ENCODE assay signal across 9 mouse cellular contexts in genomic region chr15:11590542-11591116, GRCm38 (mm10).
DNase-seq lines count a peak whose midpoint lies in the region; ATAC-seq and TF ChIP-seq lines count a peak whose summit lies in the region.
"Had no signal": no experiment of that assay in that cellular context is flagged by ENCODE, and none has a peak within 500 bp of the region (broad histone marks: within the 10 kb centered on the region; RNA-seq: fewer than 3 reads in every experiment).

No protein-coding gene starts in this region.

- no peak overlapping the region for H3K4me3 ChIP-seq in hindbrain, embryonic 11.5 days (ENCODE audit: low read depth, low read length)
- H3K4me3 ChIP-seq in hindbrain, embryonic 10.5 days: no peak overlapping the region
- H3K4me3 ChIP-seq in MEL (ENCODE audit: control insufficient read depth in 1 of 2, insufficient read depth in 1 of 2, low read depth in 2 of 2, low read length in 2 of 2): no peak overlapping the region; a peak in 1 of 4 replicates
- H3K4me3 ChIP-seq: limb, embryonic 12.5 days had no signal

- TF ChIP-seq RAD21 in MEL (IDR thresholded peaks at IDR 0.05; ENCODE audit: low read depth, low read length): peak; percentile 59

- H3K4me1 ChIP-seq in hindbrain, embryonic 11.5 days (replicated peaks; ENCODE audit: control insufficient read depth, insufficient read depth, low read length): no peaks in the 10 kb centered on the region
- H3K4me1 ChIP-seq in hindbrain, embryonic 10.5 days (replicated peaks): no peaks in the 10 kb centered on the region
- no peaks in the 10 kb centered on the region for H3K4me1 ChIP-seq in MEL (ENCODE audit: control insufficient read depth in 1 of 2, insufficient read depth in 2 of 2, low read length in 2 of 2)
- H3K4me1 ChIP-seq: limb, embryonic 12.5 days had no signal

- H3K27ac ChIP-seq in hindbrain, embryonic 11.5 days (ENCODE audit: low read depth, low read length): no peak overlapping the region
- no peak overlapping the region for H3K27ac ChIP-seq in hindbrain, embryonic 10.5 days
- no peak overlapping the region for H3K27ac ChIP-seq in MEL (ENCODE audit: control insufficient read depth, low read depth, low read length)
- H3K27ac ChIP-seq: limb, embryonic 12.5 days had no signal

- ATAC-seq in hindbrain, embryonic 11.5 days (ENCODE audit: low FRiP score): no peak
- no peak for ATAC-seq in megakaryocyte-erythroid progenitor cell, adult 5-6 weeks (replicated peaks; ENCODE audit: low FRiP score, low TSS enrichment, poor library complexity, severe bottlenecking)

- no peak for TF ChIP-seq EP300 in MEL (IDR thresholded peaks at IDR 0.05; ENCODE audit: low read depth in 1 of 2, low read length in 2 of 2)

- no peak overlapping the region for H3K9ac ChIP-seq in hindbrain, embryonic 11.5 days (ENCODE audit: low read depth, low read length)
- H3K9ac ChIP-seq in MEL (ENCODE audit: control insufficient read depth, low read depth, low read length, poor library complexity, severe bottlenecking): no peak overlapping the region
- H3K9ac ChIP-seq: limb, embryonic 12.5 days had no signal

- no peak for TF ChIP-seq POLR2A in MEL (IDR thresholded peaks at IDR 0.05; ENCODE audit: control insufficient read depth in 1 of 2, insufficient read depth in 1 of 2, low read depth in 1 of 2, low read length in 2 of 2, poor library complexity in 1 of 2)

- no peaks in the 10 kb centered on the region for H3K36me3 ChIP-seq in hindbrain, embryonic 11.5 days (ENCODE audit: control insufficient read depth, insufficient read depth, low read length)
- no peaks in the 10 kb centered on the region for H3K36me3 ChIP-seq in hindbrain, embryonic 10.5 days
- no peaks in the 10 kb centered on the region for H3K36me3 ChIP-seq in MEL (ENCODE audit: control insufficient read depth in 1 of 2, insufficient read depth in 2 of 2, low read length in 2 of 2)
- H3K36me3 ChIP-seq: limb, embryonic 12.5 days had no signal

- WGBS in hindbrain, embryonic 11.5 days: 57% methylated on average over 9 of the region's 9 CpGs
- WGBS in hindbrain, embryonic 10.5 days: 54% methylated on average over 9 of the region's 9 CpGs

- no peak overlapping the region for H3K4me2 ChIP-seq in hindbrain, embryonic 11.5 days (replicated peaks; ENCODE audit: low read depth, low read length)
- H3K4me2 ChIP-seq: limb, embryonic 12.5 days had no signal

- no peaks in the 10 kb centered on the region for H3K27me3 ChIP-seq in hindbrain, embryonic 11.5 days (ENCODE audit: control insufficient read depth, insufficient read depth, low read length)
- no peaks in the 10 kb centered on the region for H3K27me3 ChIP-seq in hindbrain, embryonic 10.5 days (ENCODE audit: insufficient read depth, poor library complexity, severe bottlenecking)
- peaks cover 2% of the 10 kb centered on the region in 2 experiments; a peak in 2 of 4 replicates for H3K27me3 ChIP-seq in MEL (ENCODE audit: control insufficient read depth in 1 of 2, insufficient read depth in 2 of 2, low read length in 2 of 2)
- H3K27me3 ChIP-seq: limb, embryonic 12.5 days had no signal

- no peaks in the 10 kb centered on the region for H3K9me3 ChIP-seq in hindbrain, embryonic 11.5 days (ENCODE audit: control insufficient read depth, low read length)
- H3K9me3 ChIP-seq in hindbrain, embryonic 10.5 days: no peaks in the 10 kb centered on the region
- no peaks in the 10 kb centered on the region for H3K9me3 ChIP-seq in MEL (replicated peaks; ENCODE audit: insufficient read depth, low read length)
- H3K9me3 ChIP-seq: limb, embryonic 12.5 days had no signal

- DNase-seq in hindbrain, embryonic 11.5 days (ENCODE audit: low spot score): peak; percentile 60
- no peak for DNase-seq in hindbrain, embryonic 10.5 days (ENCODE audit: low spot score)
- peak; percentile 69 for DNase-seq in 3T3-L1 (ENCODE audit: low read depth, low spot score)
- peak; percentile 42 for DNase-seq in MEL (ENCODE audit: low read depth, low spot score)
- peak; percentile 34 for DNase-seq in heart, postnatal 4 days
- DNase-seq in retina, postnatal 1 day: peak; percentile 58
- no peak for DNase-seq in urinary bladder, postnatal 36 days (ENCODE audit: low spot score in 2 of 2)

- TF ChIP-seq CTCF in MEL (IDR thresholded peaks at IDR 0.05 in 2 of 3, conservative IDR thresholded peaks at IDR 0.05 in 1 of 3; ENCODE audit: control insufficient read depth in 1 of 3, insufficient read depth in 1 of 3, low read depth in 2 of 3, low read length in 3 of 3, poor library complexity in 1 of 3, severe bottlenecking in 1 of 3): peak; percentile 13 to 65 (median 30)

- H3K79me2 ChIP-seq in MEL (ENCODE audit: control insufficient read depth, insufficient read depth, low read length, poor library complexity): no peaks in the 10 kb centered on the region

TF ChIP-seq in MEL, 35 proteins besides CTCF, POLR2A, EP300 and RAD21:
- TF ChIP-seq JUND (IDR thresholded peaks at IDR 0.05; ENCODE audit: low read depth, low read length) (no peak), MAX (IDR thresholded peaks at IDR 0.05; ENCODE audit: low read length) (no peak), SIN3A (IDR thresholded peaks at IDR 0.05; ENCODE audit: low read length) (no peak), MAZ (IDR thresholded peaks at IDR 0.05; ENCODE audit: low read depth, low read length) (no peak), TCF12 (IDR thresholded peaks at IDR 0.05; ENCODE audit: low read depth, low read length) (no peak), SMC3 (IDR thresholded peaks at IDR 0.05; ENCODE audit: low read depth, low read length) (peak; percentile 53), NRF1 (IDR thresholded peaks at IDR 0.05; ENCODE audit: insufficient read depth, low read depth, low read length, poor library complexity, severe bottlenecking) (no peak), RCOR1 (IDR thresholded peaks at IDR 0.05; ENCODE audit: low read depth, low read length) (no peak), E2F4 (IDR thresholded peaks at IDR 0.05; ENCODE audit: borderline replicate concordance, low read depth, low read length) (no peak), TBP (IDR thresholded peaks at IDR 0.05; ENCODE audit: low read depth, low read length) (no peak), POLR2AphosphoS5 (IDR thresholded peaks at IDR 0.05; ENCODE audit: borderline replicate concordance, low read depth, low read length) (no peak), ZC3H11A (IDR thresholded peaks at IDR 0.05; ENCODE audit: low read depth, low read length) (peak; percentile 47), USF1 (IDR thresholded peaks at IDR 0.05; ENCODE audit: low read depth, low read length) (no peak)

Comparison
In these comparisons a context has a peak if more than half of its experiments do, and no peak if none do; other contexts are left out.
1. DNase-seq: peak in hindbrain, embryonic 11.5 days (single experiment), 3T3-L1 (single experiment), MEL (single experiment), heart, postnatal 4 days (single experiment) and retina, postnatal 1 day (single experiment); none in hindbrain, embryonic 10.5 days (single experiment) and urinary bladder, postnatal 36 days (0 of 2).